Mouse (Mus musculus) heart, postnatal 0 days (tissue): Measurements from ENCODE around the gene Sclt1. TPM values are rescaled to one million over a fixed set of nuclear protein-coding genes. Genes with fewer than 3 reads are reported as not detected.
A peak's percentile ranks its signal among the peaks of the same experiment; 100 is the strongest.

Experiments used
- ATAC-seq: fragments of 200-750 bp; cut with Nextera tagmentation; 2 replicates; pipeline ENCODE4 v1.8.0; 2017; ENCODE audit warnings: low read depth, moderate number of reproducible peaks, moderate library complexity; ENCODE audit not compliant: insufficient read depth
- DNase-seq: peaks from one replicate; pipeline ENCODE4 v3.0.0-alpha.2; 2016; ENCODE audit warnings: low spot score
- H3K27ac ChIP-seq: fragments of 300-500 bp; sonication (generic); 2 replicates; pipeline ENCODE4 v1.5.1; 2014; ENCODE audit warnings: low read depth, mild to moderate bottlenecking
- H3K27me3 ChIP-seq: fragments of 300-500 bp; sonication (generic); 2 replicates; pipeline ENCODE4 v1.6.1; 2014; ENCODE audit warnings: low read length, mixed read lengths; ENCODE audit not compliant: control insufficient read depth, insufficient read depth
- H3K36me3 ChIP-seq: fragments of 300-500 bp; sonication (generic); replicated peaks from 2 replicates; pipeline ENCODE4 v1.6.1; 2014; ENCODE audit warnings: low read length, mixed read lengths; ENCODE audit not compliant: control insufficient read depth, insufficient read depth
- H3K4me1 ChIP-seq: fragments of 300-500 bp; sonication (generic); 2 replicates; pipeline ENCODE4 v1.6.1; 2014; ENCODE audit warnings: antibody characterized with exemption; ENCODE audit not compliant: control insufficient read depth, insufficient read depth
- H3K4me2 ChIP-seq: fragments of 300-500 bp; sonication (generic); 2 replicates; pipeline ENCODE4 v1.6.1; 2014; ENCODE audit warnings: low read depth, mild to moderate bottlenecking, low read length, moderate library complexity
- H3K4me3 ChIP-seq: fragments of 300-500 bp; sonication (generic); 2 replicates; pipeline ENCODE4 v1.5.1; 2014; ENCODE audit warnings: low read depth, low read length
- H3K9ac ChIP-seq: fragments of 300-500 bp; sonication (generic); replicated peaks from 2 replicates; pipeline ENCODE4 v1.6.1; 2014; ENCODE audit warnings: low read depth, low read length, mixed read lengths
- H3K9me3 ChIP-seq: fragments of 300-500 bp; sonication (generic); replicated peaks from 2 replicates; pipeline ENCODE4 v1.6.1; 2016; ENCODE audit warnings: low read length; ENCODE audit not compliant: control insufficient read depth
- CTCF ChIP-seq: IDR thresholded peaks from 2 replicates; pipeline ENCODE4 v1.5.1; 2016; ENCODE audit warnings: antibody characterized with exemption, control low read depth, low read depth
- EP300 ChIP-seq: IDR thresholded peaks from 2 replicates; pipeline ENCODE4 v1.6.1; 2016; ENCODE audit warnings: antibody characterized with exemption, low read depth
- WGBS: fragments of 180-500 bp; shearing (Covaris S2); extraction: QIAGEN DNeasy Blood & Tissue Kit; methylation state at CpG from one replicate; pipeline ENCODE4 v1.1.7; 2014; 5-methylcytosine and 5-hydroxymethylcytosine counted together
- polyA plus RNA-seq: library from polyadenylated mRNA; unstranded; fragments of >200 nt; fragmentation: Nextera tagmentation; extraction: Ambion mirVana; gene quantifications from 2 replicates; pipeline ENCODE4 v1.2.1, GENCODE M21; 2015
- total RNA-seq: library from RNA; depleted of rRNA; stranded (reverse); fragments of >200 nt; gene quantifications from 2 replicates; pipeline ENCODE4 v1.2.3, GENCODE M21; 2014; ENCODE audit warnings: low replicate concordance

Gene Sclt1
- total and polyA plus RNA-seq, 2 experiments from 2014 or later = 3.5 to 6.4 TPM

DNA sequence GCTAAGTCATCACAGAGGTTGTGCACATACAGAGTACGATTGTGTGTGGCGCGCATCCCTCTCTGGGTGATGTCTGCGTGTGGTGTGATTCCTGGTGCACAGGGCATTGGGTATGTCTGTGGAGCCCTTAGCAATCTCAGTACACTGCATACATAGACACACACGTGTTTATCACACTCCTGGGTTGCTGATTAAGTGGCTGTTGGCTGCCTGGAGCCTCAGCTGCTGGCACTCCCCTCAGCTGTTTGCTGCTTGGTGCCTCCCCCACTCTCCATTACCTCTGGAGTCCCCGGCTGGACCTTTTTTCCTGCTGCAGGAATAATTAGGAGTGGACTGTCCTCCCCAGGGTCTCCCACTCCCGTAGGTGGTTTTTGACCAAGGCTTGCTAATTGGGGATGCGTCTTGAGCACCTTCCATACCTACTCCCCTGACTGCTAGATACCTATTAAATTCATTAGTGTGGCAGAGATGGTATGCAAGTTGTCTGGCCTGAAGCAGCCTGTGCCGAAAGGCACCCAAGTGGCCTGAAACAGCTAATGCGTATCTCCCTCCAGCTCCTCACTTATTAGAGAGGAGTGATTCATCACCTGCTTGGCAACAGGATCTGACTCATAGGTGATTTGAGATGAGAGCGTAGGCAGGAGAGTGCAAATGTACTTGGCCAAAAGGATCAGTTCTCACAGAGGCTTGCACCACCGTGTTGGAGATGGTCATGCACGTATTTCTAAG is 136.5 kb downstream of the Sclt1 start:
- WGBS = 59% methylated on average over 13 of the region's 13 CpGs
- Histone ChIP-seq H3K27ac (peak overlapping the region; percentile 23; the same call in 1 of the 2 replicates), H3K36me3 (peaks cover 47% of the 10 kb centered on the region), H3K4me1 (peaks cover 23% of the 10 kb centered on the region; the same call in 1 of the 2 replicates), H3K9ac (no peak overlapping the region), H3K4me2 (no peak overlapping the region), H3K9me3 (no peaks in the 10 kb centered on the region), H3K27me3 (no peaks in the 10 kb centered on the region), H3K4me3 (no peak overlapping the region)
- peak; percentile 70 for ATAC-seq
- DNase-seq = no peak
- no peak for TF ChIP-seq CTCF
- no peak for TF ChIP-seq EP300

DNA sequence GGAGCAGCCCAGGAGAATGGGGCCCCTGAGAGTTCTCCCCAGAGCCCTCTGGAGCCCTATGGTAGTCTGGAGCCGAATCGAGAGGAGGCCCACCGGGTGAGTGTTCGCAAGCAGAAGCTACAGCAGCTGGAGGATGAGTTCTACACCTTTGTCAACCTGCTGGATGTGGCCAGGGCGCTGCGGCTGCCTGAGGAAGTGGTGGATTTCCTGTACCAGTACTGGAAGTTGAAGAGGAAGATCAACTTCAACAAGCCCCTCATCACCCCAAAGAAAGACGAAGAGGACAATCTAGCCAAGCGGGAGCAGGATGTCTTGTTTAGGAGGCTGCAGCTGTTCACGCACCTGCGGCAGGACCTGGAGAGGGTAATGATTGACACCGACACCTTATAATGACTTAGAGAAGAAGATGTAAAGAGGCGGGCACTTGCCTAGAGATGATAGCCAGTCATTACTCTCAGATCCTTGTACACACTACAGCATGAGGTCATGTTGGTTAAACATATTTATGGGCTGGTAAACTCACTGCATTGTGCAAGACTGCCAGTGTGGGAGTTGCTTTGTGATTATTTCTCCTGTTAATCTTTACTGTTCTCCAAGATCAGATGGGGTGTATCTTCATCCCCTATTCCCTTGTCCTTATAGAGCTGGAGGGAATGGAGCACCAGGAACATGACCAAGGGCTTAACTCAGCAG is 137.5 kb downstream of the Sclt1 start:
- Histone ChIP-seq H3K4me2 (no peak overlapping the region), H3K9ac (no peak overlapping the region), H3K27me3 (no peaks in the 10 kb centered on the region), H3K27ac (no peak overlapping the region), H3K4me1 (peaks cover 29% of the 10 kb centered on the region; the same call in 1 of the 2 replicates), H3K9me3 (no peaks in the 10 kb centered on the region), H3K36me3 (peaks cover 37% of the 10 kb centered on the region), H3K4me3 (no peak overlapping the region)
- no peak for ATAC-seq
- WGBS = 86% methylated on average over 12 of the region's 12 CpGs
- no peak for DNase-seq
- TF ChIP-seq CTCF = no peak
- TF ChIP-seq EP300 = no peak

- H3K4me1 ChIP-seq = peaks cover 36% of the 10 kb centered on the region
- no peak overlapping the region for H3K4me3 ChIP-seq
- H3K36me3 ChIP-seq = peaks cover 31% of the 10 kb centered on the region
Observed at GRCm38 (mm10) chr3:41603470-41604019, 138.8 kb downstream of the Sclt1 start.

GRCm38 (mm10) chr3:41602933-41603332 is 139.4 kb downstream of the Sclt1 start:
- H3K27me3 ChIP-seq = no peaks in the 10 kb centered on the region
- WGBS = 49% methylated on average over 10 of the region's 10 CpGs
- peaks cover 36% of the 10 kb centered on the region for H3K4me1 ChIP-seq
- DNase-seq (no peak), ATAC-seq (no peak)
- H3K27ac ChIP-seq = no peak overlapping the region
- no peak overlapping the region for H3K9ac ChIP-seq
- H3K36me3 ChIP-seq = peaks cover 36% of the 10 kb centered on the region
- no peaks in the 10 kb centered on the region for H3K9me3 ChIP-seq
- no peak overlapping the region for H3K4me2 ChIP-seq
- H3K4me3 ChIP-seq = no peak overlapping the region
- no peak for TF ChIP-seq EP300
- no peak for TF ChIP-seq CTCF

More at GRCm38 (mm10) chr3:41603470-41604019, 138.8 kb downstream of the Sclt1 start:
- H3K9ac ChIP-seq = no peak overlapping the region
- DNase-seq (no peak), ATAC-seq (no peak)
- no peaks in the 10 kb centered on the region for H3K27me3 ChIP-seq
- TF ChIP-seq EP300 = no peak
- TF ChIP-seq CTCF = no peak
- no peak overlapping the region for H3K4me2 ChIP-seq
- no peaks in the 10 kb centered on the region for H3K9me3 ChIP-seq
- 65% methylated on average over 5 of the region's 5 CpGs for whole genome bisulfite sequencing
- H3K27ac ChIP-seq = no peak overlapping the region

GRCm38 (mm10) chr3:41601226-41602020 is 140.9 kb downstream of the Sclt1 start:
- Histone ChIP-seq H3K4me1 (peaks cover 35% of the 10 kb centered on the region), H3K4me2 (no peak overlapping the region), H3K9ac (no peak overlapping the region), H3K9me3 (no peaks in the 10 kb centered on the region), H3K4me3 (no peak overlapping the region), H3K36me3 (peaks cover 50% of the 10 kb centered on the region), H3K27me3 (no peaks in the 10 kb centered on the region), H3K27ac (no peak overlapping the region)
- DNase-seq (no peak), ATAC-seq (no peak)
- TF ChIP-seq EP300 (no peak), CTCF (no peak)
- 78% methylated on average over 9 of the region's 9 CpGs for WGBS
